Mouse (Mus musculus) embryonic facial prominence, embryonic 14.5 days (tissue): ENCODE data around the gene Aox4. TPM values are rescaled to one million over a fixed set of nuclear protein-coding genes. Genes with fewer than 3 reads are reported as not detected.

Experiments
- ATAC-seq: fragments of 200-750 bp; cut with Nextera tagmentation; 2 replicates; pipeline ENCODE4 v1.8.0; 2017; ENCODE audit warnings: low read depth, moderate number of reproducible peaks, moderate TSS enrichment
- DNase-seq: peaks from one replicate; pipeline ENCODE4 v3.0.0-alpha.2; 2015; ENCODE audit warnings: low spot score
- H3K27ac ChIP-seq: fragments of 300-500 bp; sonication (generic); replicated peaks from 2 replicates; pipeline ENCODE4 v1.5.1; 2014; ENCODE audit warnings: low read depth, mild to moderate bottlenecking, low read length, moderate library complexity
- H3K27me3 ChIP-seq: fragments of 300-500 bp; sonication (generic); replicated peaks from 2 replicates; pipeline ENCODE4 v1.6.1; 2014; ENCODE audit warnings: low read length; ENCODE audit not compliant: control insufficient read depth, insufficient read depth
- H3K36me3 ChIP-seq: fragments of 300-500 bp; sonication (generic); 2 replicates; pipeline ENCODE4 v1.6.1; 2014; ENCODE audit warnings: low read length, mixed read lengths; ENCODE audit not compliant: control insufficient read depth, insufficient read depth
- H3K4me1 ChIP-seq: fragments of 300-500 bp; sonication (generic); 2 replicates; pipeline ENCODE4 v1.6.1; 2014; ENCODE audit warnings: antibody characterized with exemption, low read length; ENCODE audit not compliant: control insufficient read depth, insufficient read depth
- H3K4me2 ChIP-seq: fragments of 300-500 bp; sonication (generic); 2 replicates; pipeline ENCODE4 v1.6.1; 2014; ENCODE audit warnings: low read depth, mild to moderate bottlenecking, low read length, moderate library complexity, mixed read lengths
- H3K4me3 ChIP-seq: fragments of 300-500 bp; sonication (generic); 2 replicates; pipeline ENCODE4 v1.5.1; 2014; ENCODE audit warnings: low read depth, mild to moderate bottlenecking, low read length
- H3K9ac ChIP-seq: fragments of 300-500 bp; sonication (generic); 2 replicates; pipeline ENCODE4 v1.6.1; 2014; ENCODE audit warnings: low read depth, mild to moderate bottlenecking, low read length, moderate library complexity, mixed read lengths
- H3K9me3 ChIP-seq: fragments of 300-500 bp; sonication (generic); 2 replicates; pipeline ENCODE4 v1.6.1; 2016; ENCODE audit warnings: low read length; ENCODE audit not compliant: control insufficient read depth
- WGBS: fragments of 180-500 bp; shearing (Covaris S2); extraction: QIAGEN DNeasy Blood & Tissue Kit; methylation state at CpG from one replicate; pipeline ENCODE4 v1.1.7; 2014; 5-methylcytosine and 5-hydroxymethylcytosine counted together
- polyA plus RNA-seq: library from polyadenylated mRNA; unstranded; fragments of >200 nt; fragmentation: Nextera tagmentation; extraction: Ambion mirVana; gene quantifications from 2 replicates; pipeline ENCODE4 v1.2.1, GENCODE M21; 2014

The Aox4 gene
- polyA plus RNA-seq, 1 experiment from 2014 or later: 6.6 TPM

DNA sequence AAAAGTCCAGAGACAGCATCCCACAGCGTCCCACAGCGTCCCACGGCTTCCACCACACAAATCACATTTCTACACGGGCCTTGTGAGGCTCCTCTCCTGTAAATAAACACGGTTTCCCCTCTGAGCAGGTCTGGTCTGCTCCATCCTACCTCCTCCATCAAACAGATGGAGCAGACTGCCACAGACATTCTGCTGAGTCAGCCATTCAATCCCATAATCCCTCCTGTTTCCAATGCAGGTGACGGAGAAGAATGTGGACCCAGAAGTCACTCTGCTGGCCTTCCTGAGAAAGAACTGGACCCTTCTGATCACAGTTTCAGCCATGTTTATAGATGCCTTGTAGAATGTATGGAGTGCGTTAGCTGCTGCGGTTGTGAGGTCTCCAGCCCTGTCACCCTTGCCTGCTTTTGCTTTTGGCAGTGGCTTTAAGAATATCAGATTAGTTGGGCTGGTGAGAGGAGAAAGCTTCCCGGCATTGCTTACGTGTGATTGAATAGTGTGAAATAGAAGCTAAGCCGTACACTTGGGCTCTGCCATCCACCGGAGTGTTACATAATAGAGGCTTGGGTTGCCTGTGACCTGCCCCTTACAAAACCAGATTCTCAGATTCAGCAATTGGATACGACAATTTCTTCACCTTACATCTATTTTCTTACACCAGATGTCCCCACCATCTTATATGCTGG lies 70.9 kb downstream of the Aox4 start:
- H3K9me3 ChIP-seq: no peaks in the 10 kb centered on the region
- WGBS: 67% methylated on average over 13 of the region's 13 CpGs
- ATAC-seq (peak; percentile 65), DNase-seq (peak; percentile 48)
- no peak overlapping the region for H3K4me2 ChIP-seq
- H3K4me3 ChIP-seq: no peak overlapping the region
- H3K4me1 ChIP-seq: peaks cover 9% of the 10 kb centered on the region; the same call in 1 of the 2 replicates
- H3K27ac ChIP-seq: no peak overlapping the region
- no peak overlapping the region for H3K9ac ChIP-seq
- H3K27me3 ChIP-seq: no peaks in the 10 kb centered on the region
- no peaks in the 10 kb centered on the region for H3K36me3 ChIP-seq

DNA sequence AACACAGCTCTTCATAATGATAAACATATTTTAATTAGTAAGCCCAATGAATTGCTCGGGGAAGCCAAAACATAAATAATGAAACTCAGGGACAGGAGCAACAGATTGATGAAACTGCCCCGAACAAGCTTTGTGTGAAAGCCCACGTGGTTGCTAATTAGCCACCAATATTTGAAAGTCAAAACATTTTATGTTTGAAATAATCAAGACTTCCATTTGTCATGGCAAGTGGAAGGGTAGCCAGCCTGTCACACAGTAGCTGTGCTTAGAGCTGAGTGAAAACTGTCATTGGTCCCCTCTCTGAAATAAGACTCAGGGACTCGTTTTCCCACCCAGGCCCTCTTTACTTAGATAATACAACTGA lies 71.4 kb downstream of the Aox4 start:
- peaks cover 9% of the 10 kb centered on the region; the same call in 1 of the 2 replicates for H3K4me1 ChIP-seq
- WGBS: 60% methylated on average over 4 of the region's 4 CpGs
- ATAC-seq: no peak

DNA sequence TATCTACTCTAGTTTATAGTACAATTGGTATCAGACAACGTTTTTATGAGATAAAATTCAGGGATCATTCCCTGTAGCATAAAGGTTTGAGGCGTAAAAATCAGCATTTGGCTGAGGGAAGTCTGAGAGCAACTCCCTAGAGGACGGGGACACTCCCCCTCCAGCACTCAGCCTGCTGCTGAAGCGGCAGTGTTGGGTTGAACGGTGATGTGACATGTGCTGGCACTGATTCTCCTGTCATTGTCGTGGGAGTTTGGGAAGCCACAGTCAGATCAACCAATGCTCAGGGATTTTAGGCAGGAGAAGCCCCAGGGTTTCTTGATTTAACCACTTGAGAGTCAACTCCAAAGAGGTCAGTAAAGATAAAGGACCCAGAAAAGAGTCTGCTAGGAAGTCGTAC lies 74.3 kb downstream of the Aox4 start:
- no peak overlapping the region for H3K4me3 ChIP-seq
- H3K9ac ChIP-seq: no peak overlapping the region
- H3K4me2 ChIP-seq: no peak overlapping the region
- ATAC-seq: no peak
- no peak for DNase-seq
- no peaks in the 10 kb centered on the region for H3K4me1 ChIP-seq
- no peaks in the 10 kb centered on the region for H3K36me3 ChIP-seq
- H3K27me3 ChIP-seq: no peaks in the 10 kb centered on the region
- WGBS: 40% methylated on average over 7 of the region's 7 CpGs
- H3K27ac ChIP-seq: no peak overlapping the region
- H3K9me3 ChIP-seq: no peaks in the 10 kb centered on the region

More for the DNA sequence above, 71.4 kb downstream of the Aox4 start:
- Histone ChIP-seq H3K9ac (no peak overlapping the region), H3K4me2 (no peak overlapping the region), H3K27ac (no peak overlapping the region), H3K9me3 (no peaks in the 10 kb centered on the region), H3K4me3 (no peak overlapping the region), H3K27me3 (no peaks in the 10 kb centered on the region), H3K36me3 (no peaks in the 10 kb centered on the region)
- DNase-seq: no peak

DNA sequence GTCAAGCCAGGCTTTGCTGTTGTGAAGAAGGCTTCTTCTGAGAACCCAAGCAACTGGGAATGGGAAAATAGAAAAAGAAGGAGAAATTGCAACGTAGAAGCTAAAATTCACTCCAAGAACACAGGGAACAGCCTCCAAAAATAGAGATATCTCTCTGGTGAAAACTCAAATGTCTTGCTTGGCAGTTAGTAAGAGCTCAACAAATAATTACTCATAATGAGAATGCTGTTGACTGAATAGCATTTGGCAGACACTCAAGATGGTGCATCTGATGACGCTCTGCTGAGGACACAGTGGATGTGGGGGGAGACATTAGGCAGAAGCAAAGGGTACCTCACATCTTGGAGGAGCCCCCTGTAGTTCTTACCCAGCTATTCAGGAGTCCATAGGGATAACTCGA lies 77.9 kb downstream of the Aox4 start:
- Histone ChIP-seq H3K4me1 (peaks cover 18% of the 10 kb centered on the region), H3K27me3 (no peaks in the 10 kb centered on the region)
- no peak for DNase-seq

DNA sequence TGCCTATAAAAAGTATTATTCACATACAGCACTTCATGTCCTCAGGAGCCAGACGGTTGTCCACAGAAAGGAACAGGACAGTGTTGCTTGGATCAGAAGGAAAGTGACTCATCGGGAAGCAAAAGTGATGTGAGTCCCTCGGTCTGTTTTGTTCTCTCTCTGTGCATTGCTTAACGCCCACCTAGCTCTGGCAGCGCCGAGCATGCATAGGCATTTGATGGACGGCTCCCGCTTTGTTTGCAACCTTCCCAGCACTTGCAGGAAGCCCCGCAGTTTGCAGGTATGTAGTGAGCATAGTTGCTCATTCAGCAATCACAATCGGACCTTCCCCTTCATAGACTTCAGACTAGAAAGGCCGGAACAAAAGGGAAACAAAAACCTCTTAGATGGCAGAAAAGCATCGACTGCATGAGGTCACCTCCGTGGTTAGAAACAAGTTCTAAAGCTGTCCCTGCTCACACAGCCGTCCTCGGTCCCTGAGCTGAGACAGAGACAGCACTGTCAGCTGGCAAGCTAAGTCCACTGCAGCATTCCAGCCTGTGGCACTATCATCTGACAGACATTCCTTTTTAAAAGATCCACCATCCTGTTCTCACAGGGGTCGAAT lies 79.8 kb downstream of the Aox4 start:
- Histone ChIP-seq H3K27me3 (no peaks in the 10 kb centered on the region), H3K36me3 (no peaks in the 10 kb centered on the region), H3K4me2 (no peak overlapping the region), H3K4me3 (no peak overlapping the region), H3K9me3 (no peaks in the 10 kb centered on the region), H3K4me1 (peaks cover 18% of the 10 kb centered on the region), H3K9ac (no peak overlapping the region), H3K27ac (no peak overlapping the region)
- peak; percentile 36 for DNase-seq
- ATAC-seq: no peak
- 41% methylated on average over 16 of the region's 16 CpGs for WGBS

More for the DNA sequence above, 77.9 kb downstream of the Aox4 start:
- ATAC-seq: no peak
- no peak overlapping the region for H3K4me3 ChIP-seq
- no peak overlapping the region for H3K9ac ChIP-seq
- H3K4me2 ChIP-seq: no peak overlapping the region
- H3K9me3 ChIP-seq: no peaks in the 10 kb centered on the region
- no peak overlapping the region for H3K27ac ChIP-seq
- WGBS: 79% methylated on average over 3 of the region's 3 CpGs
- H3K36me3 ChIP-seq: no peaks in the 10 kb centered on the region

DNA sequence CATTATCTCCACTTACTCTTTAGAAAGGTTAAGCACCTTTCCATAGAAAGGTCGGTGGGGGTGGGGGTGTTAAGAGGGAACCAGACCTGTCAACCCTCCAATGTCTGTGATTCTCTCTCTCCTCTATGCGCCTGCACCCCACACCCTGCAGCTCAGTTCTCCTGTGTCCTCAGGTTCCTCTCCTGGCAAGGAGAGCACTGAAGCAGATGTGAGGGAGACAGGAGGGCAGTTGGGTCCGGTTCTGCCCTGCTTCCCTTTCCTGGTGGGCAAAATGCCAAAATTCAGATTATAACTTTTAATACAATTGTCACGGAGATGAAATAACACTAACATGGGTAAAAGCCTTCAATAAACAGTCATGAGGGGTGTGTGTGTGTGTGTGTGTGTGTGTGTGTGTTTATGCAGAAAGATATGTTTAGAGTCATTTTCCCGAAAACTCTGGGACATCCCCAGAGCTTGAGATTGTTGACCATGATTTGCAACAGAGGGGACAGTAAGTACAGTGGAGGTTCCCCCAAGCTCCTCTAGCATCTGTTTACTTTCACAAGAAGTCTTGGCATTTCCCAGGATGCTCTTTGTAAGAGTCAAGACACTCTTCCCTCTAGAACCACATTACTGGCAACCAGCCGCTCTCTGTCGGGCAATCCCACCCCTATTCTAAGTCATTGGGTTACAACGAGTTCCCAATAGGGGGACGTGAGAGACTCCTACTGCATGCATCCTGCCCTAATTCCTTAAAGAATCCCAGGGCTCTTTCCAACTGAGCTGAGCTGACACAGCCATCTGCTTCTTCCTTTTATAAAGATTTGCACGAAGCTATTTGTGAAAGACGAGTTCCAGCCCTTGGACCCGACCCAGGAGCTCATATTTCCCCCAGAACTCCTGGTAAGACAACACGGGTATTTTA lies 81.5 kb downstream of the Aox4 start:
- Histone ChIP-seq H3K4me2 (peak overlapping the region; percentile 11; the same call in 1 of the 2 replicates), H3K27me3 (no peaks in the 10 kb centered on the region), H3K27ac (peak overlapping the region; percentile 71), H3K9ac (no peak overlapping the region), H3K36me3 (no peaks in the 10 kb centered on the region), H3K4me3 (no peak overlapping the region), H3K4me1 (peaks cover 18% of the 10 kb centered on the region), H3K9me3 (no peaks in the 10 kb centered on the region)
- 29% methylated on average over 13 of the region's 13 CpGs for WGBS
- ATAC-seq (peak; percentile 89), DNase-seq (peak; percentile 93)

DNA sequence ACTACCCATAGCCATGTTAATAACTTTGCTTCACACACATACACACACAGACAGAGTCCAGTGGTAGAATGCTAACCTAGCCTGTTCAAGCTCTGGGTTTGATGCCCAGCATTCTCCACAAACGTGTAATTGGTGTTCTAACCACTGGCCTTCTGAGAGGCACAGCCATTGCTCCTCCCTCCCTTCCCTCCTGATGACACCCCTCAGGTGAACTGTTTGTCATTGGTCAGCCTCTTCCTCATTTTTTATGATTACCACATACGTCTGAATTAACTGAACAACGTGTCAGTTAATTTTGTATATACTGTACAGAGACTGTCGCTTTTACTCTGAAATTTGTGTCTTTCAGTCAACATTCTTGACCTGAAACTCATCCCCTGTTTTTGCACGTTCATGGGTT lies 84.5 kb downstream of the Aox4 start:
- no peak overlapping the region for H3K27ac ChIP-seq
- H3K4me1 ChIP-seq: peaks cover 18% of the 10 kb centered on the region
- no peaks in the 10 kb centered on the region for H3K36me3 ChIP-seq
- H3K4me2 ChIP-seq: no peak overlapping the region
- DNase-seq (no peak), ATAC-seq (no peak)
- H3K27me3 ChIP-seq: no peaks in the 10 kb centered on the region
- no peak overlapping the region for H3K4me3 ChIP-seq
- 78% methylated on average over 5 of the region's 5 CpGs for WGBS
- H3K9ac ChIP-seq: no peak overlapping the region
- H3K9me3 ChIP-seq: no peaks in the 10 kb centered on the region

DNA sequence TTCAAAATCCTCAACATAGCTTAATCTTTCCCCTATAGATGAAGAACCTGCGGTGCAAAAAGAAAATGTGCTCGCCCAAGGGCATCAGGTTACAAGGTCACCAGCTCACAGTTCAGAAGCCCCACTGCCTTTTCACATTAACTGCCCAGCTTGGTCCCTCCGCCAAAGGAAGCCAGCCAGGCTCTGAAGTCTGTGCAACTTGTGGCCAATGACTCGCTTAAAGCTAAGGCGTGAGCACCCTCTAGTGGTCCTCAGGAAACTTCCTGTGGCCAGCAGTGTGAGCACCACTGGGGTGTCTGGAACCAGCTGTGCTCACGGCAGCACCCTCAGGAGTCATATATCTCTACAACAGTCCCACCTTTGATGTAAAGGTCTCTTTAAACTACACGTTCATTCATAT lies 86.1 kb downstream of the Aox4 start:
- 2% methylated on average over 7 of the region's 7 CpGs for WGBS
- Histone ChIP-seq H3K9ac (no peak overlapping the region), H3K4me1 (peaks cover 17% of the 10 kb centered on the region), H3K4me2 (no peak overlapping the region), H3K27ac (no peak overlapping the region), H3K4me3 (no peak overlapping the region), H3K27me3 (no peaks in the 10 kb centered on the region), H3K36me3 (no peaks in the 10 kb centered on the region), H3K9me3 (no peaks in the 10 kb centered on the region)
- ATAC-seq (peak; percentile 58; the same call in 1 of the 2 replicates), DNase-seq (peak; percentile 93)
